30 mouse cellular contexts compared by ENCODE assay signal in genomic region chr16:42291572-42291971, GRCm38 (mm10). TPM values are rescaled to one million over a fixed set of nuclear protein-coding genes. Genes with fewer than 3 reads are reported as not detected.
DNase-seq lines count a peak whose midpoint lies in the region; ATAC-seq and TF ChIP-seq lines count a peak whose summit lies in the region.
"Had no signal": no experiment of that assay in that cellular context is flagged by ENCODE, and none has a peak within 500 bp of the region (broad histone marks: within the 10 kb centered on the region; RNA-seq: fewer than 3 reads in every experiment).

No protein-coding gene starts in this region.

- peaks cover 16% of the 10 kb centered on the region for H3K4me1 ChIP-seq in hindbrain, embryonic 15.5 days (replicated peaks)
- no peaks in the 10 kb centered on the region; the same call in 1 of the 2 replicates for H3K4me1 ChIP-seq in hindbrain, postnatal 0 days (ENCODE audit: insufficient read depth, low read length)
- H3K4me1 ChIP-seq in midbrain, embryonic 10.5 days: peaks cover 6% of the 10 kb centered on the region
- H3K4me1 ChIP-seq in midbrain, embryonic 13.5 days (replicated peaks): 0 out of 2 replicates have a peak, but pooled peaks cover 6% of the 10 kb centered on the region
- H3K4me1 ChIP-seq in neural tube, embryonic 15.5 days: peaks cover 6% of the 10 kb centered on the region; the same call in 1 of the 2 replicates
- H3K4me1 ChIP-seq: limb, embryonic 12.5 days; liver, embryonic 15.5 days; lung, embryonic 15.5 days had no signal

- TF ChIP-seq CTCF in hindbrain, postnatal 0 days (IDR thresholded peaks at IDR 0.05; ENCODE audit: low read depth): no peak

- no peaks in the 10 kb centered on the region for H3K9me3 ChIP-seq in hindbrain, embryonic 15.5 days
- H3K9me3 ChIP-seq in hindbrain, postnatal 0 days (ENCODE audit: low read length): no peaks in the 10 kb centered on the region
- H3K9me3 ChIP-seq in midbrain, embryonic 10.5 days (replicated peaks): no peaks in the 10 kb centered on the region
- H3K9me3 ChIP-seq in midbrain, embryonic 13.5 days: no peaks in the 10 kb centered on the region
- no peaks in the 10 kb centered on the region for H3K9me3 ChIP-seq in neural tube, embryonic 15.5 days (replicated peaks)
- H3K9me3 ChIP-seq: limb, embryonic 12.5 days; liver, embryonic 15.5 days; lung, embryonic 15.5 days had no signal

- 68% methylated on average over 8 of the region's 8 CpGs for WGBS in hindbrain, embryonic 15.5 days
- 66% methylated on average over 8 of the region's 8 CpGs for WGBS in hindbrain, postnatal 0 days
- WGBS in midbrain, embryonic 10.5 days: 71% methylated on average over 8 of the region's 8 CpGs
- WGBS in midbrain, embryonic 13.5 days: 58% methylated on average over 8 of the region's 8 CpGs
- WGBS in neural tube, embryonic 15.5 days: 76% methylated on average over 8 of the region's 8 CpGs

- no peak for DNase-seq in hindbrain, postnatal 0 days (ENCODE audit: low spot score)
- DNase-seq in midbrain, embryonic 10.5 days (ENCODE audit: low spot score): no peak
- no peak for DNase-seq in cerebellum, adult 11-12 months
- DNase-seq in cerebellum, adult 9-11 months: no peak
- DNase-seq: adrenal gland, postnatal 14 days; cerebellum, adult 18-20 months; cerebellum, postnatal 14 days; gastrocnemius, postnatal 25 days; heart, adult 18-20 months; heart, postnatal 36 days; kidney, adult 8-10 months; kidney, postnatal 4 days; right cerebral cortex, postnatal 4 days; thymus, adult 2 months; thymus, postnatal 36 days had no signal

- peak; percentile 58; the same call in 1 of the 2 replicates for ATAC-seq in hindbrain, embryonic 15.5 days (ENCODE audit: low FRiP score, low read depth)
- no peak for ATAC-seq in hindbrain, postnatal 0 days
- peak; percentile 71; the same call in 1 of the 2 replicates for ATAC-seq in midbrain, embryonic 13.5 days
- ATAC-seq in neural tube, embryonic 15.5 days (ENCODE audit: low FRiP score): 0 out of 2 replicates have a peak, but pooled peaks have one; percentile 49
- ATAC-seq: CD4-positive, CD25-positive, alpha-beta regulatory T cell, adult 4 months; intestine, embryonic 16.5 days had no signal

- H3K4me2 ChIP-seq in hindbrain, embryonic 15.5 days: no peak overlapping the region
- H3K4me2 ChIP-seq in hindbrain, postnatal 0 days (ENCODE audit: low read depth, low read length): no peak overlapping the region
- H3K4me2 ChIP-seq in midbrain, embryonic 13.5 days (replicated peaks): no peak overlapping the region
- H3K4me2 ChIP-seq in neural tube, embryonic 15.5 days: no peak overlapping the region
- H3K4me2 ChIP-seq: heart, embryonic 11.5 days; limb, embryonic 12.5 days; liver, embryonic 15.5 days; lung, embryonic 15.5 days had no signal

- no peak overlapping the region for H3K4me3 ChIP-seq in hindbrain, embryonic 15.5 days
- H3K4me3 ChIP-seq in hindbrain, postnatal 0 days (ENCODE audit: low read length): no peak overlapping the region
- H3K4me3 ChIP-seq in midbrain, embryonic 10.5 days: no peak overlapping the region
- no peak overlapping the region for H3K4me3 ChIP-seq in midbrain, embryonic 13.5 days (replicated peaks)
- H3K4me3 ChIP-seq in neural tube, embryonic 15.5 days (replicated peaks): no peak overlapping the region
- H3K4me3 ChIP-seq: erythroblast, embryonic 14.5 days; limb, embryonic 12.5 days; liver, embryonic 15.5 days; lung, embryonic 15.5 days had no signal

- H3K27me3 ChIP-seq in hindbrain, embryonic 15.5 days: no peaks in the 10 kb centered on the region
- H3K27me3 ChIP-seq in hindbrain, postnatal 0 days (ENCODE audit: insufficient read depth, low read length): no peaks in the 10 kb centered on the region
- H3K27me3 ChIP-seq in midbrain, embryonic 10.5 days (ENCODE audit: low read depth, poor library complexity, severe bottlenecking): no peaks in the 10 kb centered on the region
- no peaks in the 10 kb centered on the region for H3K27me3 ChIP-seq in midbrain, embryonic 13.5 days
- H3K27me3 ChIP-seq in neural tube, embryonic 15.5 days (replicated peaks): no peaks in the 10 kb centered on the region
- H3K27me3 ChIP-seq: limb, embryonic 12.5 days; liver, embryonic 15.5 days; lung, embryonic 15.5 days had no signal

- no peak overlapping the region for H3K9ac ChIP-seq in hindbrain, embryonic 15.5 days
- no peak overlapping the region for H3K9ac ChIP-seq in hindbrain, postnatal 0 days (replicated peaks; ENCODE audit: low read length)
- no peak overlapping the region for H3K9ac ChIP-seq in midbrain, embryonic 13.5 days (replicated peaks)
- H3K9ac ChIP-seq in neural tube, embryonic 15.5 days (replicated peaks): no peak overlapping the region
- H3K9ac ChIP-seq: limb, embryonic 12.5 days; liver, embryonic 15.5 days; lung, embryonic 15.5 days had no signal

- no peak overlapping the region for H3K27ac ChIP-seq in hindbrain, embryonic 15.5 days (replicated peaks)
- no peak overlapping the region for H3K27ac ChIP-seq in hindbrain, postnatal 0 days
- 0 out of 2 replicates have a peak overlapping the region, but pooled peaks have one; percentile 13 for H3K27ac ChIP-seq in midbrain, embryonic 10.5 days (replicated peaks)
- 0 out of 2 replicates have a peak overlapping the region, but pooled peaks have one; percentile 21 for H3K27ac ChIP-seq in midbrain, embryonic 13.5 days
- H3K27ac ChIP-seq in neural tube, embryonic 15.5 days (replicated peaks): 0 out of 2 replicates have a peak overlapping the region, but pooled peaks have one; percentile 23
- H3K27ac ChIP-seq: kidney, postnatal 0 days; limb, embryonic 12.5 days; liver, embryonic 15.5 days; lung, embryonic 15.5 days had no signal

- H3K36me3 ChIP-seq in hindbrain, embryonic 15.5 days: peaks cover 9% of the 10 kb centered on the region
- 0 out of 2 replicates have a peak, but pooled peaks cover 6% of the 10 kb centered on the region for H3K36me3 ChIP-seq in hindbrain, postnatal 0 days (ENCODE audit: insufficient read depth, low read length)
- H3K36me3 ChIP-seq in midbrain, embryonic 10.5 days: no peaks in the 10 kb centered on the region; the same call in 1 of the 2 replicates
- peaks cover 10% of the 10 kb centered on the region for H3K36me3 ChIP-seq in midbrain, embryonic 13.5 days
- 0 out of 2 replicates have a peak, but pooled peaks cover 3% of the 10 kb centered on the region for H3K36me3 ChIP-seq in neural tube, embryonic 15.5 days
- H3K36me3 ChIP-seq: limb, embryonic 12.5 days; liver, embryonic 15.5 days; lung, embryonic 15.5 days had no signal

RNA-seq across cellular contexts. Expression of gene Gap43, which starts 48.9 kb away (rescaled TPM):
- polyA plus RNA-seq in hindbrain, embryonic 15.5 days (2015; fragmentation: Nextera tagmentation; extraction: Ambion mirVana): 1,448 and 1,507 TPM in 2 replicates
- total RNA-seq in hindbrain, postnatal 0 days (2014; rRNA removed): 514 and 592 TPM in 2 replicates
- polyA plus RNA-seq in hindbrain, postnatal 0 days (2015; fragmentation: Nextera tagmentation; extraction: Ambion mirVana): 1,749 and 1,766 TPM in 2 replicates
- 131 and 203 TPM in 2 replicates for polyA plus RNA-seq in midbrain, embryonic 10.5 days (2016; fragmentation: Nextera tagmentation; extraction: Ambion mirVana)
- polyA plus RNA-seq in midbrain, embryonic 13.5 days (2015; fragmentation: Nextera tagmentation; extraction: Ambion mirVana): 875 and 991 TPM in 2 replicates
- polyA plus RNA-seq in neural tube, embryonic 15.5 days (2015; fragmentation: Nextera tagmentation; extraction: Ambion mirVana): 1,138 and 1,419 TPM in 2 replicates
- total RNA-seq: liver, adult 2 months; megakaryocyte progenitor cell, adult 5-6 weeks; neutrophil, adult 5-6 weeks had no signal
- polyA plus RNA-seq: CD4-positive, CD25-positive, alpha-beta regulatory T cell, adult 4 months; liver, adult 2 months; spleen, adult 2 months; thymus, adult 2 months had no signal

Comparison
In these comparisons a context has a peak if more than half of its experiments do, and no peak if none do; other contexts are left out.
1. H3K27ac ChIP-seq: peak in midbrain, embryonic 10.5 days (single experiment), midbrain, embryonic 13.5 days (single experiment) and neural tube, embryonic 15.5 days (single experiment); none in hindbrain, embryonic 15.5 days (single experiment) and hindbrain, postnatal 0 days (single experiment).